In genomic region chr8:120936685-120937084, GRCm38 (mm10) we compare ENCODE assay signal across 25 mouse cellular contexts.
DNase-seq lines count a peak whose midpoint lies in the region; ATAC-seq lines count a peak whose summit lies in the region.
"Had no signal": no experiment of that assay in that cellular context is flagged by ENCODE, and none has a peak within 500 bp of the region (broad histone marks: within the 10 kb centered on the region; RNA-seq: fewer than 3 reads in every experiment).

No protein-coding gene starts in this region.

- intact Hi-C loops in left cerebral cortex, postnatal 14 days (cut with DNase I), result no loop called here

- DNase-seq in forebrain, embryonic 10.5 days (ENCODE audit: extremely low spot score, low spot score), result no peak
- DNase-seq in liver, result peak; percentile 34
- DNase-seq in yolk sac, embryonic 10.5 days (ENCODE audit: low spot score), result no peak
- DNase-seq in lung, postnatal 25 days (ENCODE audit: low spot score), result no peak
- no peak for DNase-seq in left cerebral cortex, postnatal 14 days (ENCODE audit: low spot score in 2 of 2)
- DNase-seq: adrenal gland, postnatal 10 days; cerebellum, adult 2 months; cerebellum, postnatal 36 days; forebrain, postnatal 0 days; gastrocnemius, postnatal 36 days; heart, postnatal 4 days; kidney, postnatal 25 days; layer of hippocampus, postnatal 36 days; right cerebral cortex, postnatal 14 days; spleen, adult 18-20 months; thymus, adult 18-20 months; thymus, postnatal 4 days had no signal

- H3K4me3 ChIP-seq in forebrain, embryonic 10.5 days, result no peak overlapping the region
- H3K4me3 ChIP-seq in forebrain, embryonic 15.5 days, result no peak overlapping the region
- H3K4me3 ChIP-seq in liver, embryonic 15.5 days (replicated peaks), result no peak overlapping the region
- H3K4me3 ChIP-seq in stomach, embryonic 16.5 days (replicated peaks; ENCODE audit: low read length), result no peak overlapping the region
- H3K4me3 ChIP-seq: embryonic facial prominence, embryonic 15.5 days; layer of hippocampus, adult 2 months; midbrain, embryonic 12.5 days had no signal

- peaks cover 42% of the 10 kb centered on the region for H3K4me1 ChIP-seq in forebrain, embryonic 10.5 days
- no peaks in the 10 kb centered on the region for H3K4me1 ChIP-seq in forebrain, embryonic 15.5 days
- peaks cover 15% of the 10 kb centered on the region; the same call in 1 of the 2 replicates for H3K4me1 ChIP-seq in liver, embryonic 15.5 days (replicated peaks)
- peaks cover 19% of the 10 kb centered on the region for H3K4me1 ChIP-seq in stomach, embryonic 16.5 days (ENCODE audit: control insufficient read depth, insufficient read depth, low read length)
- H3K4me1 ChIP-seq: embryonic facial prominence, embryonic 15.5 days had no signal

- no peak overlapping the region for H3K9ac ChIP-seq in forebrain, embryonic 15.5 days (replicated peaks)
- H3K9ac ChIP-seq in liver, embryonic 15.5 days, result no peak overlapping the region
- peak overlapping the region; percentile 24; the same call in 1 of the 2 replicates for H3K9ac ChIP-seq in stomach, embryonic 16.5 days (ENCODE audit: low read length)
- H3K9ac ChIP-seq: embryonic facial prominence, embryonic 15.5 days; forebrain, postnatal 0 days; hindbrain, embryonic 14.5 days; midbrain, embryonic 12.5 days had no signal

- peaks cover 87% of the 10 kb centered on the region for H3K27me3 ChIP-seq in forebrain, embryonic 10.5 days (ENCODE audit: poor library complexity, severe bottlenecking)
- peaks cover 3% of the 10 kb centered on the region for H3K27me3 ChIP-seq in forebrain, embryonic 15.5 days
- no peaks in the 10 kb centered on the region for H3K27me3 ChIP-seq in liver, embryonic 15.5 days
- H3K27me3 ChIP-seq in stomach, embryonic 16.5 days (ENCODE audit: control insufficient read depth, insufficient read depth, low read length), result no peaks in the 10 kb centered on the region

- H3K9me3 ChIP-seq in forebrain, embryonic 10.5 days, result no peaks in the 10 kb centered on the region
- no peaks in the 10 kb centered on the region for H3K9me3 ChIP-seq in forebrain, embryonic 15.5 days
- H3K9me3 ChIP-seq in liver, embryonic 15.5 days (replicated peaks), result no peaks in the 10 kb centered on the region
- H3K9me3 ChIP-seq in stomach, embryonic 16.5 days (replicated peaks; ENCODE audit: control insufficient read depth, low read length), result no peaks in the 10 kb centered on the region
- H3K9me3 ChIP-seq: embryonic facial prominence, embryonic 15.5 days; midbrain, embryonic 12.5 days had no signal

- peak overlapping the region; percentile 41 for H3K27ac ChIP-seq in forebrain, embryonic 10.5 days
- H3K27ac ChIP-seq in forebrain, embryonic 15.5 days (replicated peaks), result no peak overlapping the region
- no peak overlapping the region for H3K27ac ChIP-seq in liver, embryonic 15.5 days (replicated peaks)
- peak overlapping the region; percentile 46 for H3K27ac ChIP-seq in stomach, embryonic 16.5 days (ENCODE audit: low read length)
- H3K27ac ChIP-seq: embryonic facial prominence, embryonic 15.5 days; hindbrain, embryonic 14.5 days; layer of hippocampus, adult 2 months; midbrain, embryonic 12.5 days had no signal

- ATAC-seq in forebrain, embryonic 15.5 days (replicated peaks), result no peak
- ATAC-seq in liver, embryonic 15.5 days (ENCODE audit: insufficient read depth), result peak; percentile 64
- no peak for ATAC-seq in stomach, embryonic 16.5 days (ENCODE audit: insufficient read depth, low FRiP score)
- ATAC-seq: forebrain, postnatal 0 days; inflammation-experienced regulatory T-cells, adult 6 months had no signal

- no peak overlapping the region for H3K4me2 ChIP-seq in forebrain, embryonic 15.5 days (replicated peaks)
- 0 out of 2 replicates have a peak overlapping the region, but pooled peaks have one; percentile 10 for H3K4me2 ChIP-seq in liver, embryonic 15.5 days
- no peak overlapping the region for H3K4me2 ChIP-seq in stomach, embryonic 16.5 days (ENCODE audit: low read depth, low read length)
- H3K4me2 ChIP-seq: embryonic facial prominence, embryonic 15.5 days; hindbrain, embryonic 14.5 days; midbrain, embryonic 12.5 days had no signal

- WGBS in forebrain, embryonic 10.5 days, result 74% methylated on average over 10 of the region's 10 CpGs
- WGBS in forebrain, embryonic 15.5 days, result 65% methylated on average over 10 of the region's 10 CpGs
- WGBS in liver, embryonic 15.5 days (ENCODE audit: insufficient replicate concordance), result 32% methylated on average over 10 of the region's 10 CpGs
- 29% methylated on average over 10 of the region's 10 CpGs for WGBS in stomach, embryonic 16.5 days

- H3K36me3 ChIP-seq in forebrain, embryonic 10.5 days (replicated peaks), result no peaks in the 10 kb centered on the region
- no peaks in the 10 kb centered on the region for H3K36me3 ChIP-seq in forebrain, embryonic 15.5 days
- no peaks in the 10 kb centered on the region for H3K36me3 ChIP-seq in liver, embryonic 15.5 days (replicated peaks)
- no peaks in the 10 kb centered on the region for H3K36me3 ChIP-seq in stomach, embryonic 16.5 days (ENCODE audit: control insufficient read depth, insufficient read depth, low read length)
- H3K36me3 ChIP-seq: embryonic facial prominence, embryonic 15.5 days; midbrain, embryonic 12.5 days had no signal

Comparison
In these comparisons a context has a peak if more than half of its experiments do, and no peak if none do; other contexts are left out.
1. H3K27ac ChIP-seq: peak in forebrain, embryonic 10.5 days (single experiment) and stomach, embryonic 16.5 days (single experiment); none in forebrain, embryonic 15.5 days (single experiment) and liver, embryonic 15.5 days (single experiment).